Mouse (Mus musculus) embryonic fibroblast, embryonic 13.5 days (primary cell): ENCODE measurements around the gene Actl6b.

Experiments used
- CTCF ChIP-seq: IDR thresholded peaks from 2 replicates; pipeline ENCODE4 v1.5.1; 2011; ENCODE audit warnings: mild to moderate bottlenecking, control low read depth, low read length, moderate library complexity, borderline replicate concordance; ENCODE audit not compliant: insufficient read depth
- POLR2A ChIP-seq: IDR thresholded peaks from 2 replicates; pipeline ENCODE4 v1.6.1; 2011; ENCODE audit warnings: low read depth, mild to moderate bottlenecking, control low read depth, low read length, moderate library complexity

- TF ChIP-seq CTCF (no peak), POLR2A (no peak)
Observed at GRCm38 (mm10) chr5:137601365-137601729, 48.0 kb downstream of the Actl6b start.
